Mouse (Mus musculus) lung, embryonic 16.5 days (tissue): Measurements from ENCODE around the gene Smc3. TPM values are rescaled to one million over a fixed set of nuclear protein-coding genes. Genes with fewer than 3 reads are reported as not detected.

ENCODE experiments used
- polyA plus RNA-seq: library from polyadenylated mRNA; unstranded; fragments of >200 nt; fragmentation: Nextera tagmentation; extraction: Ambion mirVana; gene quantifications from 2 replicates; pipeline ENCODE4 v1.2.1, GENCODE M21; 2015

Gene Smc3
- polyA plus RNA-seq, 1 experiment from 2014 or later: 69.8 TPM

Other genes with a start within 250 kb of the Smc3 start
- 3.8 TPM in 1 of 2 replicates, not detected in the other for gene Gm10197, start 228.6 kb upstream of the Smc3 start, polyA plus RNA-seq
- 35.5 and 42.3 TPM in 2 replicates for gene Smndc1, start 209.8 kb upstream of the Smc3 start, polyA plus RNA-seq
- 6.9 TPM in 2 replicates for gene Dusp5, start 71.3 kb upstream of the Smc3 start, polyA plus RNA-seq
- gene Nutf2-ps1, start 11.3 kb upstream of the Smc3 start, polyA plus RNA-seq: 356 and 368 TPM in 2 replicates
- gene Rbm20, start 76.9 kb downstream of the Smc3 start, polyA plus RNA-seq: 1.5 and 1.9 TPM in 2 replicates